Mouse (Mus musculus): Measurements from ENCODE around the gene L1cam. TPM values are rescaled to one million over a fixed set of nuclear protein-coding genes. Genes with fewer than 3 reads are reported as not detected.
A peak's percentile ranks its signal among the peaks of the same experiment; 100 is the strongest.

Gene L1cam
- polyA plus RNA-seq, 1 experiment from 2014 or later: 98.7 TPM

GRCm38 (mm10) chrX:73911588-73911987 lies 15.7 kb upstream of the L1cam start:
- Histone ChIP-seq H3K9ac (no peak overlapping the region), H3K27ac (replicated peaks) (no peak overlapping the region), H3K4me3 (no peak overlapping the region), H3K9me3 (no peaks in the 10 kb centered on the region), H3K4me2 (no peak overlapping the region), H3K36me3 (no peaks in the 10 kb centered on the region), H3K4me1 (replicated peaks) (peaks cover 6% of the 10 kb centered on the region), H3K27me3 (no peaks in the 10 kb centered on the region)
- WGBS: 79% methylated on average over 2 of the region's 2 CpGs
- no peak for ATAC-seq (ENCODE audit: low read depth)

GRCm38 (mm10) chrX:73911156-73911555 lies 15.3 kb upstream of the L1cam start:
- H3K9ac ChIP-seq: no peak overlapping the region
- H3K27me3 ChIP-seq: no peaks in the 10 kb centered on the region
- no peaks in the 10 kb centered on the region for H3K9me3 ChIP-seq
- H3K27ac ChIP-seq (replicated peaks): no peak overlapping the region
- H3K4me1 ChIP-seq (replicated peaks): peaks cover 6% of the 10 kb centered on the region
- ATAC-seq (ENCODE audit: low read depth): no peak
- WGBS: 26% methylated on average over 23 of the region's 26 CpGs
- H3K4me2 ChIP-seq: peak overlapping the region; percentile 42
- H3K36me3 ChIP-seq: no peaks in the 10 kb centered on the region
- peak overlapping the region; percentile 10; the same call in 1 of the 2 replicates for H3K4me3 ChIP-seq

GRCm38 (mm10) chrX:73910451-73910850 lies 14.5 kb upstream of the L1cam start:
- no peak overlapping the region; the same call in 1 of the 2 replicates for H3K4me2 ChIP-seq
- no peak overlapping the region for H3K9ac ChIP-seq
- H3K27ac ChIP-seq (replicated peaks): no peak overlapping the region
- no peaks in the 10 kb centered on the region for H3K27me3 ChIP-seq
- H3K9me3 ChIP-seq: no peaks in the 10 kb centered on the region
- no peak for ATAC-seq (ENCODE audit: low read depth)
- peaks cover 2% of the 10 kb centered on the region for H3K4me1 ChIP-seq (replicated peaks)
- no peaks in the 10 kb centered on the region for H3K36me3 ChIP-seq
- no peak overlapping the region for H3K4me3 ChIP-seq

- Histone ChIP-seq H3K4me2 (no peak overlapping the region), H3K4me3 (no peak overlapping the region), H3K36me3 (no peaks in the 10 kb centered on the region), H3K9ac (no peak overlapping the region), H3K9me3 (no peaks in the 10 kb centered on the region), H3K4me1 (replicated peaks) (no peaks in the 10 kb centered on the region), H3K27ac (replicated peaks) (no peak overlapping the region), H3K27me3 (no peaks in the 10 kb centered on the region)
- 85% methylated on average over 1 of the region's 1 CpGs for WGBS
- no peak for ATAC-seq (ENCODE audit: low read depth)
Measured at GRCm38 (mm10) chrX:73910049-73910448, 14.1 kb upstream of the L1cam start.

GRCm38 (mm10) chrX:73897959-73898358 lies 2.1 kb upstream of the L1cam start:
- ATAC-seq (ENCODE audit: low read depth): no peak
- Histone ChIP-seq H3K27me3 (no peaks in the 10 kb centered on the region), H3K9ac (no peak overlapping the region), H3K27ac (replicated peaks) (no peak overlapping the region), H3K4me2 (no peak overlapping the region), H3K4me1 (replicated peaks) (no peaks in the 10 kb centered on the region), H3K4me3 (no peak overlapping the region), H3K36me3 (no peaks in the 10 kb centered on the region), H3K9me3 (no peaks in the 10 kb centered on the region)
- WGBS: 71% methylated on average over 3 of the region's 3 CpGs

GRCm38 (mm10) chrX:73892833-73893232 lies 3.1 kb downstream of the L1cam start:
- ATAC-seq (ENCODE audit: low read depth): no peak
- H3K4me3 ChIP-seq: no peak overlapping the region
- H3K9ac ChIP-seq: no peak overlapping the region
- no peaks in the 10 kb centered on the region for H3K9me3 ChIP-seq
- H3K4me1 ChIP-seq (replicated peaks): no peaks in the 10 kb centered on the region
- no peak overlapping the region for H3K4me2 ChIP-seq
- no peak overlapping the region for H3K27ac ChIP-seq (replicated peaks)
- no peaks in the 10 kb centered on the region for H3K27me3 ChIP-seq
- 92% methylated on average over 14 of the region's 14 CpGs for WGBS
- H3K36me3 ChIP-seq: no peaks in the 10 kb centered on the region

GRCm38 (mm10) chrX:73891551-73892152 lies 4.3 kb downstream of the L1cam start, which contains the start of gene Avpr2:
TSS of gene Avpr2 (plus strand) at chrX:73892102.
- Histone ChIP-seq H3K27me3 (no peaks in the 10 kb centered on the region), H3K36me3 (no peaks in the 10 kb centered on the region), H3K4me3 (no peak within 1 kb of the TSS), H3K4me2 (no peak within 1 kb of the TSS), H3K4me1 (replicated peaks) (no peaks in the 10 kb centered on the region), H3K9ac (no peak within 1 kb of the TSS), H3K27ac (replicated peaks) (no peak within 1 kb of the TSS), H3K9me3 (no peaks in the 10 kb centered on the region)
- 88% methylated on average over 6 of the region's 6 CpGs for WGBS
- no peak for ATAC-seq (ENCODE audit: low read depth)

GRCm38 (mm10) chrX:73881463-73881862 lies 14.4 kb downstream of the L1cam start:
- Histone ChIP-seq H3K4me2 (peak overlapping the region; percentile 55), H3K36me3 (no peaks in the 10 kb centered on the region), H3K4me3 (no peak overlapping the region), H3K27ac (replicated peaks) (peak overlapping the region; percentile 79), H3K9me3 (no peaks in the 10 kb centered on the region), H3K4me1 (replicated peaks) (peaks cover 15% of the 10 kb centered on the region; the same call in 1 of the 2 replicates), H3K9ac (peak overlapping the region; percentile 81), H3K27me3 (peaks cover 2% of the 10 kb centered on the region; the same call in 1 of the 2 replicates)
- WGBS: 12% methylated on average over 6 of the region's 6 CpGs
- peak; percentile 18; the same call in 1 of the 2 replicates for ATAC-seq (ENCODE audit: low read depth)

- Histone ChIP-seq H3K27me3 (peaks cover 2% of the 10 kb centered on the region; the same call in 1 of the 2 replicates), H3K36me3 (no peaks in the 10 kb centered on the region), H3K4me2 (peak overlapping the region; percentile 55), H3K9ac (peak overlapping the region; percentile 81), H3K4me1 (replicated peaks) (peaks cover 19% of the 10 kb centered on the region; the same call in 1 of the 2 replicates), H3K4me3 (peak overlapping the region; percentile 53), H3K27ac (replicated peaks) (peak overlapping the region; percentile 79), H3K9me3 (no peaks in the 10 kb centered on the region)
- ATAC-seq (ENCODE audit: low read depth): peak; percentile 57
- WGBS: 23% methylated on average over 16 of the region's 16 CpGs
Measured at GRCm38 (mm10) chrX:73881036-73881427, 14.9 kb downstream of the L1cam start.

- ATAC-seq (ENCODE audit: low read depth): peak; percentile 59
- 21% methylated on average over 41 of the region's 48 CpGs for WGBS
- peak overlapping the region; percentile 55 for H3K4me2 ChIP-seq
- peak overlapping the region; percentile 53 for H3K4me3 ChIP-seq
- H3K36me3 ChIP-seq: no peaks in the 10 kb centered on the region
- H3K4me1 ChIP-seq (replicated peaks): peaks cover 25% of the 10 kb centered on the region; the same call in 1 of the 2 replicates
- no peaks in the 10 kb centered on the region for H3K9me3 ChIP-seq
- H3K27ac ChIP-seq (replicated peaks): peak overlapping the region; percentile 79
- peaks cover 2% of the 10 kb centered on the region; the same call in 1 of the 2 replicates for H3K27me3 ChIP-seq
- H3K9ac ChIP-seq: peak overlapping the region; percentile 81
Measured at GRCm38 (mm10) chrX:73880194-73881035, 15.5 kb downstream of the L1cam start.

- Histone ChIP-seq H3K9me3 (no peaks in the 10 kb centered on the region), H3K4me1 (replicated peaks) (peaks cover 37% of the 10 kb centered on the region), H3K4me2 (peak overlapping the region; percentile 40), H3K27me3 (peaks cover 2% of the 10 kb centered on the region; the same call in 1 of the 2 replicates), H3K9ac (peak overlapping the region; percentile 17; the same call in 1 of the 2 replicates), H3K27ac (replicated peaks) (no peak overlapping the region), H3K4me3 (no peak overlapping the region), H3K36me3 (no peaks in the 10 kb centered on the region)
- ATAC-seq (ENCODE audit: low read depth): no peak
- WGBS: 69% methylated on average over 1 of the region's 1 CpGs
Measured at GRCm38 (mm10) chrX:73877014-73877413, 18.9 kb downstream of the L1cam start.

- H3K9ac ChIP-seq: 0 out of 2 replicates have a peak overlapping the region, but pooled peaks have one; percentile 8
- peaks cover 34% of the 10 kb centered on the region for H3K4me1 ChIP-seq (replicated peaks)
- peaks cover 2% of the 10 kb centered on the region; the same call in 1 of the 2 replicates for H3K27me3 ChIP-seq
- H3K27ac ChIP-seq (replicated peaks): no peak overlapping the region
- H3K4me3 ChIP-seq: no peak overlapping the region
- WGBS: 56% methylated on average over 2 of the region's 2 CpGs
- ATAC-seq (ENCODE audit: low read depth): no peak
- H3K36me3 ChIP-seq: no peaks in the 10 kb centered on the region
- H3K4me2 ChIP-seq: peak overlapping the region; percentile 40
- no peaks in the 10 kb centered on the region for H3K9me3 ChIP-seq
Measured at GRCm38 (mm10) chrX:73875881-73876280, 20.0 kb downstream of the L1cam start.

All from neural tube, embryonic 13.5 days (tissue).